Mouse (Mus musculus) embryonic fibroblast, embryonic 13.5 days (primary cell): Measurements from ENCODE around the gene S100a1.

ENCODE experiments used
- CTCF ChIP-seq: IDR thresholded peaks from 2 replicates; pipeline ENCODE4 v1.5.1; 2011; ENCODE audit warnings: mild to moderate bottlenecking, control low read depth, low read length, moderate library complexity, borderline replicate concordance; ENCODE audit not compliant: insufficient read depth
- POLR2A ChIP-seq: IDR thresholded peaks from 2 replicates; pipeline ENCODE4 v1.6.1; 2011; ENCODE audit warnings: low read depth, mild to moderate bottlenecking, control low read depth, low read length, moderate library complexity

- TF ChIP-seq POLR2A (no peak), CTCF (no peak)
These were observed 20.2 kb downstream of the S100a1 start for GRCm38 (mm10) chr3:90493831-90494540.
